Mouse (Mus musculus): ENCODE results near the gene Sstr4.

- TF ChIP-seq EP300 (IDR thresholded peaks at IDR 0.05; ENCODE audit: low read depth) (no peak), CTCF (IDR thresholded peaks at IDR 0.05; ENCODE audit: low read depth) (no peak)
Observed at GRCm38 (mm10) chr2:148419776-148420175, 24.6 kb downstream of the Sstr4 start.
